Mouse (Mus musculus) C2C12 (cell line): ENCODE results near the gene Ift20. TPM values are rescaled to one million over a fixed set of nuclear protein-coding genes. Genes with fewer than 3 reads are reported as not detected.
A peak's percentile ranks its signal among the peaks of the same experiment; 100 is the strongest.

Experiments
- H3K27me3 ChIP-seq: one replicate; pipeline ENCODE4 v1.6.1; 2011; ENCODE audit not compliant: control insufficient read depth, insufficient read depth, insufficient read length
- H3K36me3 ChIP-seq: one replicate; pipeline ENCODE4 v1.6.1; 2011; ENCODE audit not compliant: control insufficient read depth, insufficient read depth
- H3K4me3 ChIP-seq: one replicate; pipeline ENCODE4 v1.5.1; 2011; ENCODE audit warnings: mild to moderate bottlenecking, control low read depth; ENCODE audit not compliant: poor library complexity, insufficient read depth, severe bottlenecking
- H3K79me2 ChIP-seq: one replicate; pipeline ENCODE4 v1.6.1; 2011; ENCODE audit not compliant: control insufficient read depth, insufficient read depth
- H3K79me3 ChIP-seq: one replicate; pipeline ENCODE4 v1.6.1; 2011; ENCODE audit warnings: low read depth, control low read depth
- H3ac ChIP-seq: one replicate; pipeline ENCODE3; 2011; ENCODE audit warnings: low read depth; ENCODE audit not compliant: control insufficient read depth, insufficient read length
- CEBPB ChIP-seq: IDR thresholded peaks from one replicate; pipeline ENCODE4 v1.6.1; 2011; ENCODE audit warnings: low read depth, mild to moderate bottlenecking, control low read depth, moderate library complexity
- CTCF ChIP-seq: IDR thresholded peaks from one replicate; pipeline ENCODE4 v1.5.1; 2011; ENCODE audit not compliant: control insufficient read depth, insufficient read depth, insufficient read length
- FOSL1 ChIP-seq: IDR thresholded peaks from one replicate; pipeline ENCODE4 v1.8.0; 2011; ENCODE audit warnings: mild to moderate bottlenecking, low read length; ENCODE audit not compliant: poor library complexity, insufficient read depth, severe bottlenecking
- MAX ChIP-seq: IDR thresholded peaks from one replicate; pipeline ENCODE4 v1.6.1; 2011; ENCODE audit warnings: mild to moderate bottlenecking, control low read depth
- MYOD1 ChIP-seq: IDR thresholded peaks from one replicate; pipeline ENCODE4 v1.6.1; 2011; ENCODE audit warnings: low read depth; ENCODE audit not compliant: control insufficient read depth, insufficient read length
- MYOG ChIP-seq: IDR thresholded peaks from one replicate; pipeline ENCODE4 v1.6.1; 2011; ENCODE audit not compliant: control insufficient read depth, insufficient read length; ENCODE audit errors: extremely low read depth
- USF1 ChIP-seq: IDR thresholded peaks from one replicate; pipeline ENCODE4 v1.6.1; 2011; ENCODE audit warnings: low read depth, mild to moderate bottlenecking, control low read depth, moderate library complexity
- polyA plus RNA-seq: library from polyadenylated mRNA; unstranded; fragments of >200 nt; fragmentation: generic; extraction: Trizol; gene quantifications from one replicate; pipeline ENCODE4 v1.2.1, GENCODE M21; 2012; ENCODE audit warnings: missing spikeins

The Ift20 gene
- polyA plus RNA-seq, 1 experiment: 61.1 TPM

GRCm38 (mm10) chr11:78502909-78503650 is 33.1 kb upstream of the Ift20 start, which contains the start of gene Sebox:
TSS of gene Sebox (plus strand) at chr11:78503447.
- Histone ChIP-seq H3K79me3 (no peaks in the 10 kb centered on the region), H3ac (no peak within 1 kb of the TSS), H3K36me3 (peaks cover 19% of the 10 kb centered on the region), H3K4me3 (no peak within 1 kb of the TSS), H3K79me2 (no peaks in the 10 kb centered on the region), H3K27me3 (peaks cover 29% of the 10 kb centered on the region)
- TF ChIP-seq MAX: no peak
- TF ChIP-seq CTCF: no peak
- TF ChIP-seq CEBPB: no peak
- no peak for TF ChIP-seq MYOD1
- TF ChIP-seq FOSL1: no peak
- TF ChIP-seq MYOG: no peak
- no peak for TF ChIP-seq USF1

- no peak overlapping the region for H3ac ChIP-seq
- H3K36me3 ChIP-seq: peaks cover 35% of the 10 kb centered on the region
- TF ChIP-seq MYOD1 (no peak), CTCF (no peak), MAX (no peak), MYOG (no peak), CEBPB (no peak), USF1 (no peak), FOSL1 (no peak)
- peaks cover 12% of the 10 kb centered on the region for H3K27me3 ChIP-seq
- H3K79me2 ChIP-seq: no peaks in the 10 kb centered on the region
- H3K4me3 ChIP-seq: no peak overlapping the region
- H3K79me3 ChIP-seq: no peaks in the 10 kb centered on the region
Measured at GRCm38 (mm10) chr11:78505430-78505829, 30.7 kb upstream of the Ift20 start.

GRCm38 (mm10) chr11:78509148-78509547 is 27.0 kb upstream of the Ift20 start:
- Histone ChIP-seq H3K36me3 (peaks cover 45% of the 10 kb centered on the region), H3K79me2 (peaks cover 37% of the 10 kb centered on the region), H3ac (no peak overlapping the region), H3K79me3 (peaks cover 18% of the 10 kb centered on the region), H3K4me3 (no peak overlapping the region), H3K27me3 (no peaks in the 10 kb centered on the region)
- no peak for TF ChIP-seq MAX

GRCm38 (mm10) chr11:78512025-78512957 is 23.9 kb upstream of the Ift20 start, which contains the start of the genes Tmem199 and Poldip2:
TSS of gene Tmem199 (minus strand) at chr11:78512172.
TSS of gene Poldip2 (plus strand) at chr11:78512193.
- Histone ChIP-seq H3ac (peak within 1 kb of the TSS; percentile 95), H3K79me2 (peaks cover 39% of the 10 kb centered on the region), H3K79me3 (peaks cover 18% of the 10 kb centered on the region), H3K36me3 (peaks cover 60% of the 10 kb centered on the region), H3K4me3 (peak within 1 kb of the TSS; percentile 93), H3K27me3 (no peaks in the 10 kb centered on the region)
- TF ChIP-seq MAX: peak; percentile 72
- TF ChIP-seq FOSL1: no peak
- TF ChIP-seq USF1: peak; percentile 87
- no peak for TF ChIP-seq CTCF

GRCm38 (mm10) chr11:78513106-78513790 is 22.9 kb upstream of the Ift20 start:
- Histone ChIP-seq H3ac (peak overlapping the region; percentile 66), H3K79me3 (peaks cover 18% of the 10 kb centered on the region), H3K79me2 (peaks cover 39% of the 10 kb centered on the region), H3K4me3 (peak overlapping the region; percentile 93), H3K36me3 (peaks cover 60% of the 10 kb centered on the region), H3K27me3 (no peaks in the 10 kb centered on the region)
- TF ChIP-seq USF1 (no peak), MYOG (no peak), MAX (no peak), CTCF (no peak), FOSL1 (no peak), CEBPB (no peak), MYOD1 (no peak)
